Mouse (Mus musculus) lung, postnatal 36 days (tissue): ENCODE measurements around the gene Eif4a2.

Experiments used
- DNase-seq: peaks from one replicate; pipeline ENCODE4 v3.0.0; 2022; ENCODE audit warnings: mixed read lengths

Eif4a2 gene

GRCm38 (mm10) chr16:23145211-23145610, 38.0 kb downstream of the Eif4a2 start:
- no peak for DNase-seq

DNA sequence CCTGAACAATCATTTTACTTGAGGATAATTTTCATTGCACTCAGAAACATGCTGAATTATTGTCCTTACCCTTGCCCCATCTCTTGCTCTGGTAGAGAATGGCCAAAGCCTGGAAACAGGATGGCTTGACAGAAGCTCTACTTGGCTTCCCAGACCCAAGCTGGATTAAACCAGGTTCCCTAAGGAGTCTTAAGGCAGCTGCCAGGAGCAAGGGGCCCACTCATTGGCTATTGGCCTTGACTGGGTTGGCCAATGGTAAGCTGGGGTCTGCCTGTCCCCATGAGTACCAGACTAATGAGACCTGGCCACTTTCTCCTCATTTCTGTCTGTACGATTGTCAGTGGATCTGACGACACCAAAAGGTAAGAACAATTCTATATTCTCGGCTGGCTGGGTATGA, 39.0 kb downstream of the Eif4a2 start, which contains the start of gene Adipoq:
Gene Adipoq (plus strand): TSS at position 257 of the 400 bp plus-strand sequence.
- no peak for DNase-seq

DNA sequence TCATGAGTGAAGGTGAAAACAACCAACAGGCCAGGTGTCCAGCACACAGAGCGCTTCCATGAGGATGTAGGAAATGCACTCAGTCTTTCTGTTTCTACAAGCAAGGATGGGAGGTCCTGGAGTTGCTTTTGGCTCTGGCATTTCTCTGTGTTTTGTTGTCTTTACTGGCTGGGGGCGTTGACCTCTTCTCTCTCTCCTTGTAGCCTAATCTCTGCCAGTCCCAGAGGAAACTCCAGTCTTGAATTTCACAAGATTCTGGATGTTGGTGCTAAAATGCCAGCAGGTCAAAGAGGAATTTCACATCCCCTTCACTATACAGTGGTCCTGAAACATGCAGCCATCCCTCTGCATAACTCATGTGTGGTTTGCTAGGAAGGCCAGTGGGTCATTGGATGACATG, 41.7 kb downstream of the Eif4a2 start:
- no peak for DNase-seq

DNA sequence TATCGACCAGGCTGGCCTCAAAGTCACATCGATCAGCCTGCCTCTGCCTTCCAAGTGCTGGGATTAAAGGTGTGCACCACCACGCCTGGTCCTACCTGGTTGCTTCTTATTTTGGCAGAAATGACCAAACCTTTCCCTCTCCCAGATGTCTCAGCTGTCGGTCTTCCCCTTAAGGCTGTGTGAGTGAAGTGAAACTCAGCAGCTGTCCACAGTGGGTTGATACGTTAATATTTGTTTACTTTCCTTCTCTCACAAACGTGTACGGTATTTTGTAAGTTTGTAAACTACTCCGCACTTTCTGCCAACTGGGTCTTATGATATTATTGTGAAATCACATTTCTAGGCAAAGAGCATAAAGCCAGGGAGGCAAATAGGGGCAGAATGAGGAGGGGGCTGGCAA, 42.2 kb downstream of the Eif4a2 start:
- no peak for DNase-seq

- DNase-seq = peak; percentile 76
Observed at GRCm38 (mm10) chr16:23151423-23151822, 44.2 kb downstream of the Eif4a2 start.

DNA sequence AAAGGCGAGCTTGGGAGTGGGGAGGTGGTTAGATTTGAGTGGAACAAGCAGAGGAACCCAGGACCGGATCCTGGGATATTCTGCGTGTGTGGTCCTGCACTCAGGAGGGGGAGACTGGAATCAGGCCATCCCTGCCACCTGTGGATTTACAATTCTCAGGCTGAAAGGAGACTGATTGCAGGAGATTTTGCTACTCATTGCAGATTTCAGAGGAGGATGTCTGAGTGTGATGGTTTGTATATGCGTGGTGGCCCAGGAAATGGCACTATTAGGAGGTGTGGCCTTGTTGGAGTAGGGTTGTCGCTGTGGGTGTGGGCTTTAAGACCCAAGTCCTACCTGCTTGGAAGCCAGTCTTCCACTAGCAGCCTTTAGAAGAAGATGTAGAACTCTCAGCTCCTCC, 47.0 kb downstream of the Eif4a2 start:
- no peak for DNase-seq

GRCm38 (mm10) chr16:23157013-23157412, 49.8 kb downstream of the Eif4a2 start:
- no peak for DNase-seq

GRCm38 (mm10) chr16:23158292-23158691, 51.0 kb downstream of the Eif4a2 start:
- DNase-seq = no peak

GRCm38 (mm10) chr16:23158957-23159356, 51.7 kb downstream of the Eif4a2 start:
- no peak for DNase-seq

DNA sequence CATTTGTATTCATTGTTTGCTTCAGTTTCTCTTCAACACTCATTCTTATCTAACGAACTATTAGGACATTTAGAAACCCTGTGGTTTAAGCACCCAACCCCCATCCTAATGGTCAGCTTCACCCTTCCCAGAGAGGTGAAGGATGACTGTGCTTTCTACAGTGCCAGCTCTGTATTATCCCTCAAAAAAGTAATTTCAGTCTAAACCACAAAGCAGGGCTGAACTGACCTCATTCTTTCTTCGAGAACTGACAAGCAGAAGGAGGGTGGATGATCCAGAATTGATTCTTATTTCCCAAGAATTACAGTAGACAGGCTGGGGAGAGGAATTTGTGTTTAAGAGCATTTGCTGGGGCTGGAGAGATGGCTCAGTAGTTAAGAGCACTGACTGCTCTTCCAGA, 52.5 kb downstream of the Eif4a2 start:
- DNase-seq = no peak

DNA sequence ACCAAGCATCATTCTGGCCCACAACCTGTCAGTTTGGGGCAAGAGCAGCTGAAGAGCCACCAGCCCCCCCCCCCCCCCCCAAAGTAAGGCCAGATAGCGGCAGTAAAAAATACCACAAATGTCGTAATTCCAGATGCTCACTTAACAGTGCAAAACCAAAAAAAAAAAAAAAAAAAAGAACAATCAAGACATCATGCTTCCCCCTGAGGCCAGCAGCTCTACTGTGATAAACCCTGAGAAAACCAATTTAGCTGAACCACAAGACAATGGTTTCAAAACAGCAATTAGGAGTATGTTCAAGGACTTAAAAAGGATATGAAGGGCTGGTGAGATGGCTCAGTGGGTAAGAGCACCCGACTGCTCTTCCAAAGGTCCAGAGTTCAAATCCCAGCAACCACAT, 54.9 kb downstream of the Eif4a2 start:
- DNase-seq = no peak
